Mouse (Mus musculus) liver, postnatal 0 days (tissue): ENCODE data around the gene Lamtor2.

Experiments used
- CTCF ChIP-seq: sonication (generic); IDR thresholded peaks from 2 replicates; pipeline ENCODE4 v1.5.1; 2016; ENCODE audit warnings: antibody characterized with exemption, low read depth
- EP300 ChIP-seq: IDR thresholded peaks from 2 replicates; pipeline ENCODE4 v1.6.1; 2016; ENCODE audit warnings: antibody characterized with exemption, low read depth, mild to moderate bottlenecking

DNA sequence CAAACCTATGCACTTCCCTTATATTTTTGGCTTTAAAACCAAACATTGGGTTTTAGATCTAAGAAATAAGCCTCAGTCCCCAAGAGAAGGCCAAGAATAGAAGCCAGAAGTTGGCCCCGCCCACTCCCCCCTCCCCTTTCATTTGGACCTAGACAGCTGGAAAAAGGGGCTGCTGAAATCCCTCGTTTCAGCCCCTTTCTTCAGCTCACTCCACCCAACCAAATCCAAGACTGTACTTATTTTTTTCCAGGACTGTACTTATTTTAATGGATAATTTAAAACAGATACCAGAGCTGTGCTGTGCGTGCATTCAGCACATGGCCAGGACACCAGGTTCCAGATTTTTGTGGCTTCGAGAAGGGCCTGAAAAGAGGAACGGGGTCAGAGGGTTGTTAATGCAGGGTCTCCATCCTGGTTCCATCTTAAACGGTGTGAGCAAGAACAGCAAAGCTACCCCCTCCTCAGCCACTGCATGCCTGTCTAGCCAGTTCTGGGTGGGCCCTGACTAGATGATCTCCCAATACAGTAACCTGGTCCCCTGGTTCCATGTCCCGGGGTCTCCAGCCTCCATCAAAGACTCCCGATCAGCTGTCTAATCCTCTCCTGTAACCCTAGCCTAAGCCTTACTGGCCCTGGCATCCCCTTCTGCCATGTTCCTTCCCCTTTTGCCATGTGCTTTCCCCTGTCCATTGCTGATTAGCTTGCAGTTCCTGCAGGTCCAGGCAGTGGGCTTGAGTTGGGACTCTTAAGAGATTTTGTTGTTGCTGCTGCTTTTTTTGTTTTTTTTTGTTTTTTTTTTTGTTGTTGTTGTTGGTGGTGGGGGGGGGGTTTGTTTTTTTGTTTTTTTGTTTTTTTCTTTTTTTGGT is 48.8 kb downstream of the Lamtor2 start:
- no peak for TF ChIP-seq CTCF
- TF ChIP-seq EP300, result no peak
